Mouse (Mus musculus): ENCODE data around the gene Il17rd.

Il17rd gene

DNA sequence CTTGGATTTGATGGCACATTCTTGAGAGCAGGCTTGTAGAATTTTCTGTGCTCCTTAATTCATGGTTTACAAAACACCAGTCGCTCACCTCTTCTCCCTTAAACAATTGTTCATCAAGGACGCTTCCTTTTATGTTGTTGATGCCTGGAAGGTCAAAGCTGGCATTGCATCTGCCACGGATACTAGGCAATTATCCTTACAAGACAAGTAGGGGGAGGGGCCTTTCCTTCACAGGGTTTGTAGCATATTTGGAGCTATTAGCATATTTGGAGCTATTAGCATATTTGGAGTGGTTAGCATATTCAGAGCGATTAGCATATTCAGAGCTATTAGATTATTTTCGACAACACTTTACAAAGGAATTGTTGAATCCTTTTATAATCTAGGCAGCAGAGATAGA is 55.5 kb downstream of the Il17rd start:
- no peak for DNase-seq (ENCODE audit: low spot score)

DNA sequence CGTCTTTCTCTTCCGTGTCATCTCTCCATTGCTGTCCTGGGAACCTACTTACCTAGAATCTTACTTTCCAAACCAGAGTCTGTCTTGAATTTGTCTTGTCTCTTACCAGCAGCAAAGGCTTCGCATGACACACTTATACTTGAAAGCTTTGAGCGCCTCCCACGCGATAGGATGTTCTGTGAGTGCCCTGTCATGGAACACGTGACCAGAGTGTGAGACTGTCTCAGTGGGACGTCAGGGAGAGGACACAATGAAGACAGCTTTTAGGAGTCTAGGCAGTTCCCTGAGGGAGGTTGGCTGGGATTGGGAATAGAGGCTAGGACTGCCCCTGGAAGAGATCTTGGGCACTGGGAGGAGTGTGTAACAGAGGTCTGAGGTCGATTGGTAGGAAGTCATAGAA is 57.4 kb downstream of the Il17rd start:
- DNase-seq (ENCODE audit: low spot score), result no peak

DNA sequence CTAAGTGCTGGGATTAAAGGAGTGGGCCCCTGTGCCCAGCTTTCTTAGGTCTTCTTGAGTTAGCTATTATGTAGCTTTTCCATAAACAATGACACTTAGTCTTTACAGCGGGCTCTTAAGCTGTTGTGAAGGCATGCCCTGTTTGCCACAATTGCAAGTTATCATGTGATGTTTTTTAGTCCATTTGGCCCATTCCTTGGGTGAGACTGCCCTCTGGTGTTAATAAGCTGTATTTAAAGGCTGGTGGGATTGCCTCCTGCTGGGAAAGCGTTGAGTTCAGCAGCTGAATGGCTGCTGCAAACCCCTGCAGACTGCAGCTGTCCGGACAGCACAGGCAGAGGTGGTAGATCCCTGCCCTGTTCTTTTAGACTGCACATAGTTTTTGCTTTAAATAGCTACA is 58.0 kb downstream of the Il17rd start:
- DNase-seq (ENCODE audit: low spot score), result no peak

GRCm38 (mm10) chr14:27101735-27102134 is 63.0 kb downstream of the Il17rd start:
- no peak for DNase-seq (ENCODE audit: low spot score)

DNA sequence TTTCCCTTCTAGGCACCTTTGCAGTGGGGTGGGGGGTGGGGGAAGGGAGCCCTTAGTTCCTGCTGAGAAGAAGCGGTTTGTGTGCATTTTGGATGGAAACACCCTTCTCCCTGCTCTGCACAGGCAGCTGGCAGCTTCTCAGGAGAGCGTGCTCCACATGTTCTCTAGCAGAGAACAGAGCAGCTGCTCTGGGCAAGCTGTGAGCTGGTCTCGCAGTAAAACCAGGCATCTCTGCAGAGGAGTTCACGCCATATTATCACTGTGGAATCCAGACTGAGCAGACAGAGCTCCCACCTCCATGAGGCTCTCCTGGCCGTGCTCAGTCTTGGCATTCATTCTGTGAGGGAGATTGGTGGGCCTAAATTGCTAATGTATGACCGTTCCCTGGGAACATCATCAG is 64.0 kb downstream of the Il17rd start:
- no peak for DNase-seq (ENCODE audit: low spot score)

DNA sequence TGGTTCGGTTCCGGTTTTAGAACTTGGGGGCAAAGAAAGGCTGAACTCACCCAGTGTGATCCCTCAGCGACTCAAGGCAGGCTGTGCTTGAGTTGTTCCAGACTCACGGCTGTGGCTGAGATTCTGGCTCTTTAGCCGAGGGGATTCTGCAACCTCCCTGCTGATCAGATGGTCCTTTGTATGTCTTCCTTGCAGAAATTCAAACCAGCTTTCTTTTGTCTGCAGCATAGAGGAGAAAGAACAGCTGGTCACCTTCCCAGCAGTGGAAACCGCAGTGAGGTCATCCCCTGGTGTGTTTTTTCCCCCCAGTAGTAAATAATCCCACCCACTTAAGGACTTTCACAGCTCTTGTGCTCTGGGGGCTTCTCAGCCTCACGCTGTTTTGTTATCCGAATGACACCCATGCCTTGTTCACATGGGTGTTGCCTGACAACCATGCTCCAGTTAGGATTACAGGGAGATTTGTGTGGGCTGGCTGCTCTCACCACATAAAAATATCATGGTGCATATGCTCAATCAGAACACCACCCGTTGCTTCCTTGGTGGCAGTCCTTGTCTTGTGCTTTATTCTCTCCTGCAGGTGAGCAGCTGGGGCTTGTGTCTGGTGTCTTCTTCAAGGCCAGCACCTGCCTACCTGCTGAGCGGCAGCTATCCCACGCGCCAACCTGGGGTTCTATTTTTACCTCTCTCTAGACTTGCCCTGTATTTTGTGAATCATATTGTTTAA is 67.2 kb downstream of the Il17rd start:
- DNase-seq (ENCODE audit: low spot score), result no peak

DNA sequence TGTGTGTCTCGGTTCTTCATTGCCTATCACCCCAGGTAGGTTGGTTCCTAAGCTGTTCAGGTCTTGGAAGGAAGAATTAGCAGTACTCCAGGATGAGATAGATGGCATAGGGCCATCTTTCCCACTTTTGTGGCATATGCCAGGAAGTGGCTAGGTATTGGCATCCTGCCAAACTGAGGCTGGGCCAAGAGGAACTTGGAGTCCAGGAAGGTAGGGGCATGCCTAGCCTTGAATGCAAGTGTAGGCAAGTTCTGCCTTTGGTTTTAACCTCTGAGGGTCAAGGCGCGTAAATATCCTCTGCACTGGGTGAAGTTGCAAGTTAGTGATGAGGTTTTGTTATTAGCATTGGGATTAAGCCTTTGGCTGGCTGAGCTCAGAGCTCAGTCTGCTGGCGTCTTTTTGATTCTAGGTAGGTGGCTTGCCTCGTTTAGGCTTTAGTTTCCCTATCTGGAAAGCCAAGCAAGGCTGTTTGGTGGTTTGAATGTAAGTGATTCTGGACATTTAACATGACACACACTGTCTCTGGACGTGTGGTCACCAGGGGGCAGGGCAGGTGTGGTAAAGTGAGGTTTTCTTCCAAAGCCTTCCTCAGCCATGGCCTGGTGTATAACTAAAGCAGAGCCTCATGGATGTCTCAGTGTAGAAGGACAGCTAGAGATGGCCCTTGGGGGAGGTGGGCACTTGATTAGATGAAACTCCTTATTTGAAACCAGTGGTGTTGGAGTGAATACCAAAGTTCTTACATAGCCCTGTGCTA is 70.2 kb downstream of the Il17rd start:
- DNase-seq (ENCODE audit: low spot score), result no peak

- DNase-seq (ENCODE audit: low spot score), result no peak
Observed at GRCm38 (mm10) chr14:27114362-27115274, 75.9 kb downstream of the Il17rd start, which contains the start of gene Arhgef3. Arhgef3 (plus strand) TSS chr14:27114899.

GRCm38 (mm10) chr14:27115275-27115660 is 76.5 kb downstream of the Il17rd start:
- DNase-seq (ENCODE audit: low spot score), result no peak

GRCm38 (mm10) chr14:27115991-27116390 is 77.2 kb downstream of the Il17rd start:
- no peak for DNase-seq (ENCODE audit: low spot score)

DNA sequence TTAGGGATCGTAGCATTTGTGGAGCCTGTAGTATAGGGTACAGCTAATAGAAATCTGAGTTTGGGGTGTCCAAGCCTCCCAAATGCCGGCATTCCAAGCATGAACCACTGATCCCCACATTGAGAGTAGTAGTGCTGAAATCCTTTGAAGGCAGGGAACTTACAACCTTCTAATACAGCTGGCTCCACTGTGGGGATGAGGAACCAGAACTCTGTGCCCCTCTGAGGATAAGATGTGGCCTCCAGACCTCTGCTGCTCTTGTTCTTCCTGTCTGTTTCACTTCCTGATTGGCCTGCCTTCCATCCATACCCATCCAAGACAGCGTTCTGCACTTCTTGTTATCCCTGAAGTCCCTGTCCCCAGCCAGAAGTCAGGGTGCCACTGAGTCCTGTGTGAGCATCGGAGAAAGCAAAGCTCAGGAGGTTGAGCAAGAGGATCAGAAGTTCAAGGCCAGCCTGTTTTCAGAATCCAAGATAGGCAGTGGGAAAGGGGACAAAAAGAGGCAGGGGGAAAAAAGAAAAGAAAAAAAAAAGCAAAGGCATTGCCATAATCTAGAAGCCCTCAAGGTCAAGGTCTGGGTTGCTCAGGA is 77.9 kb downstream of the Il17rd start:
- no peak for DNase-seq (ENCODE audit: low spot score)

DNA sequence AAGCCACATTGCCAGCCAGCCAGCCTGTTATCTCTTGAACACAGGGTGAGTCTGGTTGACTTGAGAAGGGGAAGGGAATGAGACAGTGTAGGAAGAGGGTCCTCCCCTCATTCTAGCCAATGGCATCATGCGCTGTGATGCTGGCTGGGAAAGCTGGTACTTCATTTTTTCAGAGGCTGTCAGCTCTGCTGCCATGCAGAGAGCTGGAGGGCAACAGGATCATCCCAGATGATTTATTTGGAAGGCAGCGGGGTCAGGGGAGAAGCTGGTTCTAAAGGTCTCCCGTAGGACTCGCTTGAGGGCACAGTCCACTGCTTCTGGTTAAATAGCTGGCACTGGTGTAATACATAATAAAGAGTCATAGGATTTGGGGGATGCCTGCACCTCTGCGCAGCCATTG is 79.8 kb downstream of the Il17rd start:
- no peak for DNase-seq (ENCODE audit: low spot score)

DNA sequence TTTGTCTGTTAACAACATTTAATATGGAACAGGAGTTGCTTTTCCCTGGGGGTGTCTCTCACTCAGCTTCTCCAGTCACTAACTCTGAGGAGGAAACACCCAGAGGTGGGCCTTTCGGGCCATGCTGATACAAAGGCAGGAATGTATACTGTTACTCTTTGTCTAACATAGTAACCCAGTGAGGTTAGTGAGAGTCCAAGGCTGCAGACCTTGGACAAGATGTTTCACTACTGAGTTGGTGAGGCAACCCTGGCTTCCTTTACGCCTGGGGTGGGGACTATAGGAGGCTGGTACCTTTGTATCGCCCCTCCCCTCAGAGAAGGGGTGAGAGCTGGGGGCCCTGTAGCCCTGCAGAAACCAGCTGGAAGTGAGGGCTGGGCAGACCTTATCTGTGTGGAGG is 83.9 kb downstream of the Il17rd start:
- DNase-seq (ENCODE audit: low spot score), result no peak

GRCm38 (mm10) chr14:27123543-27123942 is 84.8 kb downstream of the Il17rd start:
- DNase-seq (ENCODE audit: low spot score), result no peak

- DNase-seq (ENCODE audit: low spot score), result no peak
Observed at GRCm38 (mm10) chr14:27130031-27130430, 91.3 kb downstream of the Il17rd start.

DNA sequence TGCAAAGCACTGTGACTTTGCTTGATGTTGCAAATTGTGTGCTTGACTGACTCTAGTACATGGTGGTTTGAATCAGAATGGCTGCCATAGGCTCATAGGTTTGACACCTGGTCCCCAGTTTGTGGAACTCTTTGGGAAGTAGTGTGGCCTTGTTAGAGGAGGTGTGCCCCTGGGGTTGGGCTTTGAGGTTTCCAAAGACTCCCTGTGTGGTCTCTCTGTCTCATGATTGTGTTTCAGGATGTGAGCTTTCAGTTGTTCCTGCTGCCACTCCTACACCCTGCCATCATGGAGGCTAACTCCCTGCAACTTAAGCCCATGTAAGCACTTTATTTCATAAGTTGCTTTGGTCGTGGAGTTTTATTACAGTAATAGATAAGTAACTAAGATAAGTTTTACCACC is 91.9 kb downstream of the Il17rd start:
- DNase-seq (ENCODE audit: low spot score), result no peak

DNA sequence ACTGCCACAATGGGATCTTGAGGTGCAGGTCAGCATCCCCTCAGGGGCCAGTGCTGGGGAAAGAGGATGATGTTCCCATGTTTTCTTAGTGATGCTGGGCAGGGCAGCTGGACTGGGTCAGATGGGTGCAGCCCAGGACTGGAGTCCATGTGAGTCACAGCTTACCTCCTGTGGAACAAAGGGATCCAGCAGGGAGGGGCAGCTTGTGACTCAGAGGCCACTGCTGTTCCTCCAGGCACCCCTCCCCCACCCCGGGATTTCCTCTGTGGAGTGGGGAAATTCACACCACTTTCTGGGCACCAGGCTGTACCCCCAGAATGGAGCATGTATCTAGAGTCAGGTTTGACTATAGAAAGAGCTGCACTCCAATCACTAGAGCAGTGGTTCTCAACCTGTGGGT is 92.8 kb downstream of the Il17rd start:
- DNase-seq (ENCODE audit: low spot score), result no peak

DNA sequence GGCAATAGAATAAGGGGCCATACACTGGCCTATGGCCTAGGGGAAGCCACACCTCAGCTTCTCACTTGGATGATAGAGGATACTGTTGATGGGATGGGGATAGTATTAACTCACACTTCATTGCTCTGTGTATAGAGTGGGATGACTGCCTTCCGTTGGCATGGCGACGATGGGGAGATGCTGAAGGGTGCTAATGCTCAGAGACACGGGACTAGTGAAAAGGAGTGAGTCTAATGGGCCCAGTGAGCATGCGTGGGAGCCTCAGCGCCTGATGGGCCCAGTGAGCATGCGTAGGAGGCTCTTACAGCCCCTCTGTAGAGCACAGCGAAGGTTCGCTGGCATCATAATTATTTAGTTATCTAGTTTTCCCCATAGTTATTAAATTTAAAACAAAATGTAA is 100.2 kb downstream of the Il17rd start:
- DNase-seq (ENCODE audit: low spot score), result no peak

- DNase-seq (ENCODE audit: low spot score), result no peak
Observed at GRCm38 (mm10) chr14:27139968-27140367, 101.2 kb downstream of the Il17rd start.

DNA sequence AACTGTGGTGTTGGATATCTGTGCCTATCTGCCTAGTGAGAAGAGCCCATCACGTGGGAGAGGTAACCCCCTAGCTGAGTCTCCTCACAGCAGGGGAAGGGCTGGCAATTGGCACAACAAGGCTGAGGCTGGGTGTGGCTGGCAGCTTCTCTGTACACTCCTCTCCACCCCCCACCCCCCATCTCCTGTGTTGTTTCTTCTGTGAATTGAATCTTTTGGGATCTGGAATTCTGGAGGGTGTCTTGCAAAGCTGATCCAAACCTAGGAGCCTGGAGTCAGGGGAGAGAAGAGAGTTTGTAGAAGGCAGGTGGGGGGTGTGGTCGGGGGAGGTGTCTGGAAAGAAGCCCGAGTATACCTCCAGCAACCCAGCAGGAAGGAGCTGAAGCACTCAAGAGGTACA is 102.7 kb downstream of the Il17rd start:
- no peak for DNase-seq (ENCODE audit: low spot score)

- no peak for DNase-seq (ENCODE audit: low spot score)
Observed at GRCm38 (mm10) chr14:27142680-27143079, 103.9 kb downstream of the Il17rd start.
